Mouse (Mus musculus): Measurements from ENCODE around the gene Arhgap22.

- TF ChIP-seq POLR2A (IDR thresholded peaks at IDR 0.05; ENCODE audit: borderline replicate concordance, extremely low read depth, low read depth, low read length) (no peak), CTCF (IDR thresholded peaks at IDR 0.05; ENCODE audit: insufficient read depth, low read length) (no peak)
Observed at GRCm38 (mm10) chr14:33317946-33318345, 104.1 kb downstream of the Arhgap22 start.

Data from lung, adult 2 months (tissue).